Mouse (Mus musculus): Measurements from ENCODE around the gene BC055324.

- no peak for TF ChIP-seq POLR2A (IDR thresholded peaks at IDR 0.05; ENCODE audit: extremely low read depth, insufficient read depth, low read length)
- no peak for TF ChIP-seq CTCF (IDR thresholded peaks at IDR 0.05; ENCODE audit: low read depth, low read length)
Observed at GRCm38 (mm10) chr1:164004311-164004710, 9.7 kb upstream of the BC055324 start.

Data from liver, adult 2 months (tissue).